Mouse (Mus musculus): ENCODE data around the gene Lipo1. TPM values are rescaled to one million over a fixed set of nuclear protein-coding genes. Genes with fewer than 3 reads are reported as not detected.
"Not testable (repeated sequence)": the region's sequence is repeated elsewhere in the genome, so short reads cannot be mapped to it uniquely, and the experiment has no call there.

Gene Lipo1
- total RNA-seq (2021): not detected
- long read RNA-seq, experiment 1: 0 reads
- long read RNA-seq, experiment 2: 0 reads

DNA sequence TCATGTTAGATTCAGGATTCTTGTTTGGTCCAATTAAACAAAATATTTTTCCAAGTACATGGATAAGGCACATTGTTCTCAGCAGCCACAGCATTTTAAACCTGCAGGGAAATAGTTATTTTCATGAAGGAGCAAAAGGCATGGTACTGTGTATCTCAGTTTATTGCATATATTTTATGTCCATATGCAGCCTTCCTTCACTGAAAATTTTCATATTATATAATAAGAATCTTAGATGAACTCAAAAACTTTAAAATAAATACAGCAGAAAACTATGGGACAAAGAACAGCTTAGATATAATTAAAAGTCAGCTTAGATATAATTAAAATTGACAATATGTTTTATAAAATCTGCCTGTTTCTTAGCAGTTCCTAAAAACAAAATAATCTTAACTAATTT, at the start of gene Lipo1:
Lipo1 (minus strand) TSS at position 101 of the 400 bp plus-strand sequence.
- H3K4me3 ChIP-seq; DNase-seq; H3K27ac ChIP-seq; intact Hi-C loops (cut with DNase I): not testable (repeated sequence)

DNA sequence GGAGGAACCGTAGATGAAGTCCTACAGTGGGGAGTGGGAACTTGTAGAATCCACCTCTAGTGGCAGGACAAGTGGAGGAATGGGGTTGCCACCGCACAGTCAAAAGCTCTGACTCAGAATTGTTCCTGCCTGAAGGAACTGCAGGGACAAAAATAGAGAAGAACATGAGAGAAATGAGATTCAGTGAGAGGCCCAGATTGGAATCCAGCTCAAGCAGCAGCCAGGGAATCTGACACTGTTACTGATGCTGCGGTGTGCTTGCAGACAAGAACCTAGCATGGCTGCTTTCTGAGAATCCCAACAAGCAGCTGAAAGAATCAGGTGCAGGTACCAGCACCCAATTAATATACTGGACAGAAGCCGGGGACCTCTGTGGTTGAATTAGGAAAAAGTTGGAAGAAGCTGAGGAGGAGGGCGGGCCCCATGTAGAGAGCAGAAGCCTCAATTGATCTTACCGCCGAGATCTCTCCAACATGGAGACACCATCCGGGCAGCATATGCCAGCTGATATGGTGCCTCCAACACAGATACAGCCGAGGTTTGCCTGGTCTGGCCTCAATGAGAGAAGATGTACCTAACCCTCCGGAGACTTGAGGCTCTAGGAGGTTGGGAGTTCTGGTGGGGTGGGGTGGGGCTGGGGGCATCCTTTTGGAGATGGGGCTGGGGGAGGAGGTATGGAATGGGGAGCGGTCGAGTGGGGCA, 532 bp downstream of the Lipo1 start:
- no peak for TF ChIP-seq CTCF (IDR thresholded peaks at IDR 0.05)
- H3K4me3 ChIP-seq: no peak overlapping the region
- DNase-seq: no peak
- intact Hi-C loops (cut with DNase I): no loop called here
- H3K27ac ChIP-seq: no peak overlapping the region

DNA sequence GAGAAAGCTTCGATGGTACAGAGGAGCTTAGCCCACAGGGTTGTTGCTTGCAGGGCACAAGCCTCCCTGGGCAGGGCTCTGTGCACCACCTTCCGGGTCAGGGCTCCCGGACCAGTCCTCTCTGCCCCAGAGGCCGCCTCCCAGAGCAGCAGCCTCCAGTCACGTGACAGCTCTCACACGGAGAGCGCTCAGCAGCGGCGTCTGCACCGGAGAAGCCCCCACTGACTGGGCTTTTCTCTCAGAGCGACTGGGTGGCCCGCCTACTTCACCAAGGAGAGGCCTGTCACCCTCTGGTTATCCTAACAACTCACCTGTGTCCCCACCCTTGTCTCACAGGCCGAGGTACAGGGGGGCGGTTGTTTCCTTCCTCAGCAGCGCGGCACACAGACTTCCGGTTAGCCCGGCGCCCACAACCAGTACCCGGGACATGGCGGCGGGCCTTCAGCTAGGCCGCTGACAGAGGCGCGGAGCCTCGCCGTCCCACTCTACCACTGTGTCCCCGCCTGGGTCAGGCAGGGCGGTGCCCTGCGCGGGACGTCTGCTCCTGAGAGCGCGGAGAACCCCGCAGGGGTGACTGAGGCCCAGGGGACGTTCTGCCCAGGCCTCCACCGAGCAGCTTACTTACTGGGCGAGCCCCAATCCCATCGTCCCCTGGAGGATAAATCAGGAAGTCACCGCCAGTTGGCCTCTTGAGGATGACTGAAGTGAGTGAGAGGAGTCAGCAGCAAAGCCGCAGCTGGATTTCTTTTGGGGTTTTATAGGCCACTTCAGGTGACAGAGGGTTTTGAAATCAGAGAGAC, 25.8 kb downstream of the Lipo1 start, which contains the start of gene Lipo3:
Lipo3 (minus strand) TSS at position 665 of the 800 bp plus-strand sequence.
- H3K27ac ChIP-seq; intact Hi-C loops (cut with DNase I): not testable (repeated sequence)
- DNase-seq: peak; percentile 52
- H3K4me3 ChIP-seq: peak within 1 kb of the TSS; percentile 62

DNA sequence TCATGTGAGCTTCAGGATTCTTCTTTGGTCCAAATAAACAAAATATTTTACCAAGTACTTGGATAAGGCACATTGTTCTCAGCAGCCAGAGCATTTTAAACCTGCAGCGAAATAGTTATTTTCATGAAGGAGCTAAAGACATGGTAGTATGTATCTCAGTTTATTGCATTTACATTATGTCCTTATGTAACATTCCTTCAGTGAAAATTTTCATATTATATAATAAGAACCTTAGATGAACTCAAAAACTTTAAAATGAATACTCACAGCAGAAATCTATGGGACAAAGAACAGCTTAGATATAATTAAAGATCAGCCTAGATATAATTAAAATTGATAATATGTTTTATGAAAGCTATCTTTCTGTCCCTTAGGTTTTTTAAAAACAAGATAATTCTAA, 36.0 kb downstream of the Lipo1 start, which contains the start of gene Lipo2:
Lipo2 (minus strand) TSS at position 101 of the 400 bp plus-strand sequence.
- intact Hi-C loops (cut with DNase I); DNase-seq; H3K27ac ChIP-seq; H3K4me3 ChIP-seq: not testable (repeated sequence)

Other genes with a start within 250 kb of the Lipo1 start
- gene Gm8978, start 162.2 kb downstream of the Lipo1 start, total RNA-seq (2021): not detected
- under 1 TPM; 0.15 to 0.20 TPM for gene Lipo2, start 36.1 kb downstream of the Lipo1 start, total RNA-seq (2021)
- 1 to 10 TPM; 4.8 to 5.6 TPM for gene Lipo3, start 25.5 kb downstream of the Lipo1 start, total RNA-seq (2021)
- not detected for gene Lipf, start 173.7 kb upstream of the Lipo1 start, total RNA-seq (2021)
- gene Lipk, start 220.8 kb upstream of the Lipo1 start, total RNA-seq (2021): not detected